Mouse (Mus musculus) MEL (cell line): Measurements from ENCODE around the gene Nmd3. TPM values are rescaled to one million over a fixed set of nuclear protein-coding genes. Genes with fewer than 3 reads are reported as not detected.

Experiments
- DNase-seq: peaks from one replicate; pipeline ENCODE4 v3.0.0; 2011; ENCODE audit warnings: low read depth, low spot score
- H3K27ac ChIP-seq: 2 replicates; pipeline ENCODE4 v1.5.1; 2012; ENCODE audit warnings: low read depth, mild to moderate bottlenecking, control low read depth, low read length, moderate library complexity; ENCODE audit not compliant: control insufficient read depth
- H3K27me3 ChIP-seq, 2 experiments: fragments of 150-350 bp in 1 of 2; sonication (generic) in 1 of 2; 2 replicates each; pipeline ENCODE4 v1.6.1; 2012; ENCODE audit warnings: low read length in 2 of 2, mild to moderate bottlenecking in 2 of 2, improper control_type of control experiment in 1 of 2, moderate library complexity in 1 of 2; ENCODE audit not compliant: insufficient read depth in 2 of 2, control insufficient read depth in 1 of 2
- H3K36me3 ChIP-seq, 2 experiments: 2 replicates each; pipeline ENCODE4 v1.6.1; 2012 to 2014; ENCODE audit warnings: low read length in 2 of 2, improper control_type of control experiment in 1 of 2, inconsistent platforms in 1 of 2, mild to moderate bottlenecking in 1 of 2; ENCODE audit not compliant: insufficient read depth in 2 of 2, control insufficient read depth in 1 of 2
- H3K4me1 ChIP-seq, 2 experiments: fragments of 150-350 bp in 1 of 2; sonication (generic) in 1 of 2; 2 replicates each; pipeline ENCODE4 v1.6.1; 2012; ENCODE audit warnings: low read length in 2 of 2, improper control_type of control experiment in 1 of 2, mild to moderate bottlenecking in 1 of 2; ENCODE audit not compliant: insufficient read depth in 2 of 2, control insufficient read depth in 1 of 2
- H3K4me3 ChIP-seq, 2 experiments: fragments of 150-350 bp in 1 of 2; sonication (generic) in 1 of 2; 2 replicates each; pipeline ENCODE4 v1.5.1; 2012; ENCODE audit warnings: low read depth in 2 of 2, low read length in 2 of 2, mild to moderate bottlenecking in 2 of 2, moderate library complexity in 2 of 2, control low read depth in 1 of 2, improper control_type of control experiment in 1 of 2; ENCODE audit not compliant: control insufficient read depth in 1 of 2, insufficient read depth in 1 of 2
- H3K79me2 ChIP-seq: 2 replicates; pipeline ENCODE4 v1.6.1; 2012; ENCODE audit warnings: mild to moderate bottlenecking, low read length, moderate library complexity; ENCODE audit not compliant: control insufficient read depth, poor library complexity, insufficient read depth
- H3K9ac ChIP-seq: 2 replicates; pipeline ENCODE4 v1.6.1; 2012; ENCODE audit warnings: low read depth, mild to moderate bottlenecking, control low read depth, low read length, moderate library complexity; ENCODE audit not compliant: control insufficient read depth, poor library complexity, severe bottlenecking
- H3K9me3 ChIP-seq: fragments of 150-350 bp; sonication (generic); replicated peaks from 2 replicates; pipeline ENCODE4 v1.6.1; 2012; ENCODE audit warnings: mild to moderate bottlenecking, low read length, improper control_type of control experiment, moderate library complexity; ENCODE audit not compliant: insufficient read depth
- CHD1 ChIP-seq: IDR thresholded peaks from 2 replicates; pipeline ENCODE4 v1.6.1; 2012; ENCODE audit warnings: low read depth, mild to moderate bottlenecking, inconsistent platforms, low read length, improper control_type of control experiment
- ELF1 ChIP-seq: IDR thresholded peaks from 2 replicates; pipeline ENCODE4 v1.6.1; 2014; ENCODE audit warnings: low read depth, mild to moderate bottlenecking, inconsistent platforms, low read length, improper control_type of control experiment, moderate library complexity
- EP300 ChIP-seq, 2 experiments: IDR thresholded peaks; 2 replicates each; pipeline ENCODE4 v1.6.1; 2011; ENCODE audit warnings: improper control_type of control experiment in 2 of 2, low read length in 2 of 2, low read depth in 1 of 2, mild to moderate bottlenecking in 1 of 2
- GABPA ChIP-seq: IDR thresholded peaks from 2 replicates; pipeline ENCODE4 v1.6.1; 2012; ENCODE audit warnings: low read depth, mild to moderate bottlenecking, inconsistent platforms, low read length, improper control_type of control experiment, moderate library complexity
- KAT2A ChIP-seq: conservative IDR thresholded peaks from 2 replicates; pipeline ENCODE4 v1.6.1; 2012; ENCODE audit warnings: low read depth, low read length, improper control_type of control experiment, inconsistent platforms
- MAZ ChIP-seq: IDR thresholded peaks from 2 replicates; pipeline ENCODE4 v1.6.1; 2012; ENCODE audit warnings: low read depth, mild to moderate bottlenecking, inconsistent platforms, low read length, improper control_type of control experiment
- NELFE ChIP-seq: IDR thresholded peaks from 2 replicates; pipeline ENCODE4 v1.6.1; 2011; ENCODE audit warnings: low read depth, low read length, improper control_type of control experiment
- RAD21 ChIP-seq: IDR thresholded peaks from 2 replicates; pipeline ENCODE4 v1.6.1; 2011; ENCODE audit warnings: mild to moderate bottlenecking, low read depth, low read length, improper control_type of control experiment
- SIN3A ChIP-seq: IDR thresholded peaks from 2 replicates; pipeline ENCODE4 v1.6.1; 2012; ENCODE audit warnings: low read length, improper control_type of control experiment, inconsistent platforms
- SMC3 ChIP-seq: IDR thresholded peaks from 2 replicates; pipeline ENCODE4 v1.6.1; 2011; ENCODE audit warnings: low read depth, low read length, improper control_type of control experiment
- USF1 ChIP-seq: IDR thresholded peaks from 2 replicates; pipeline ENCODE4 v1.6.1; 2014; ENCODE audit warnings: low read depth, mild to moderate bottlenecking, inconsistent platforms, low read length, improper control_type of control experiment, moderate library complexity
- USF2 ChIP-seq, 2 experiments: IDR thresholded peaks; 2 replicates each; pipeline ENCODE4 v1.6.1; 2011 to 2012; ENCODE audit warnings: improper control_type of control experiment in 2 of 2, low read length in 2 of 2, borderline replicate concordance in 1 of 2, inconsistent platforms in 1 of 2, low read depth in 1 of 2, mild to moderate bottlenecking in 1 of 2; ENCODE audit not compliant: insufficient read depth in 1 of 2
- ZC3H11A ChIP-seq: IDR thresholded peaks from 2 replicates; pipeline ENCODE4 v1.6.1; 2012; ENCODE audit warnings: low read depth, mild to moderate bottlenecking, inconsistent platforms, low read length, improper control_type of control experiment
- ZKSCAN1 ChIP-seq: IDR thresholded peaks from 2 replicates; pipeline ENCODE4 v1.6.1; 2012; ENCODE audit warnings: low read depth, mild to moderate bottlenecking, inconsistent platforms, low read length, improper control_type of control experiment, moderate library complexity
- polyA plus RNA-seq, 2 experiments: library from polyadenylated mRNA; stranded (reverse) in 1 of 2; unstranded in 1 of 2; fragments of >175 nt in 1 of 2; fragments of >200 nt in 1 of 2; gene quantifications; 2 replicates each; pipeline versions ENCODE4 v1.2.1 to v1.2.4; 2012; ENCODE audit warnings: low replicate concordance in 2 of 2, low read depth in 1 of 2; ENCODE audit not compliant: insufficient read length in 2 of 2, insufficient read depth in 1 of 2, missing spikeins in 1 of 2
- total RNA-seq: library from RNA; depleted of rRNA; stranded (reverse); fragments of 300-350 nt; gene quantifications from 2 replicates; pipeline ENCODE4 v1.2.3, GENCODE M21; 2012

The Nmd3 gene
- total and polyA plus RNA-seq, 3 experiments = 189 to 956 (median 218) TPM

DNA sequence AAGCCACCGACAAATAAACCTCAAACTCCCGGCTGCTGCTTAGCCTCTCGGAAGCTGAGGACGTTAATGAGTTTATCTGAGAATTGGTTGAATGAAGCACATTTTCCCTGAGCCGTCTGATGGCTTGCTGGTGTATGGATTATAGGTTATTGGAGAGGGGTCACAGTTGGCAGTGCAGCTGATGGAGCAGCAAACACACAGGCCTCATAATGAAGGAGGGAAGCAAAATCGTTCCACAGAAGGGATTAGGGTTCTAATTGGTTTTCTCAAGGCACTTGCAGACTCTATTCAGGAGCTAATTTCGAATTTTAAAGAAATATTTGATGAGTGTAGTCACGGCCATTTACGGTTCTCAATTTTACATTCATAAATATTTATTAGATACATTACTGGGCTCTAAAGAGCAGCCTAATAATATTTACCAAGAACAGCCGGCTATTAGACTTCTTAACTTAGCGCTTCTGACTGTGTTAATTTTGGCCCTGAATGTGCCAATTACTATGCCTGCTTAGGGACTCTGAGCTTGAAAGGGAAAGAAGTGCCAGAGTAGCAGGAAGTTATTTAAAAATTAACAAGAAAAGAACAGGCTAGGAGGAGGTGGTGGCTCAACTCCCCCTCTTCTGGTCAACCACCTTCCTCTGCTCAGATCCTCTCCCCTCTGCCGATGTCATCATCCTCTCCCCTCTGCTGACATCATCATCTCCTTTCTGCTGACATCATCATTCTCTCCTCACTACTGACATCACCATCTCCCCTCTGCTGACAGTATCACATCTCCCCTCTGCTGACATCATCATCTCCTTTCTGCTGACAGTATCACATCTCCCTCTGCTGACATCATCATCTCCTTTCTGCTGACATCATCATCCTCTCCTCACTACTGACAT, 12.5 kb upstream of the Nmd3 start:
- no peak for DNase-seq
- H3K4me1 ChIP-seq = no peaks in the 10 kb centered on the region
- H3K4me3 ChIP-seq = no peak overlapping the region
- no peak overlapping the region for H3K9ac ChIP-seq
- H3K36me3 ChIP-seq = no peaks in the 10 kb centered on the region
- no peaks in the 10 kb centered on the region for H3K9me3 ChIP-seq
- H3K27ac ChIP-seq = no peak overlapping the region
- H3K27me3 ChIP-seq = peaks cover 9 to 19% of the 10 kb centered on the region in 2 experiments
- TF ChIP-seq ZKSCAN1 = no peak
- no peaks in the 10 kb centered on the region for H3K79me2 ChIP-seq

DNA sequence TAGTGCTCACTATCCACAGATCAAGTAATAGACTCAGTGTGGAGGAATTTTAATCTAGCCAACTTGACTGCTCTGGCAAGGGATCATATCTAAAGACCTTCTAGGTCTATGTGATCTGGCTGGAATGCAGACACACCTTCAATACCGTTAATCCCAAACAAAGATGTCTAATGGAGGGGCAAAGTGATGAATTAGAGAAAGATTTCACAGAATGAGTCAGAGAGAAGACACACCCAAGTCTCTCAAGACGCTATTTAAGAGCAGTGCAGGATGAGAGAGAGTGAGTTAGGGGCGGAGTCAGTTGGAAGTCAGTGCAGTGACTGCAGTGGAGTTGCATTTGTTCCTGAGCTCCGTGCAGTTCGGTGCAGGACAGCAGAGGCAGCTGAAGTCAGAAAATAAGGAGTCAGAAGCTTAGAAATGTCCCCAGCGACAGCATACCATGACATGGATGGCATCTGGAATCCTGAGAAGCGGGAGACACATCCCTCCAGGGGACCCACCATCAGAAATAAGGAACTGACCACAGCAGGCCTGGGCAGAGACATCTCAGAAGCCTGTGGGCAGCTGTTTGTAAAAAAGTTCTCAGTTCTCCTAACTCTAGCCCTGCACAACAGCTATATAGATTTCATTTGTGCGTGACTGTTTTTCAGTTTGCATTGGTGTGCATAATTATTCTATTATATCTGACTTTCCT, 9.7 kb upstream of the Nmd3 start:
- DNase-seq = no peak
- H3K36me3 ChIP-seq = no peaks in the 10 kb centered on the region
- H3K9ac ChIP-seq = no peak overlapping the region
- no peaks in the 10 kb centered on the region for H3K9me3 ChIP-seq
- H3K4me3 ChIP-seq = no peak overlapping the region
- H3K27me3 ChIP-seq = peaks cover 13 to 20% of the 10 kb centered on the region in 2 experiments
- TF ChIP-seq CHD1 (no peak), SMC3 (no peak), SIN3A (no peak), USF2 (IDR thresholded peaks at IDR 0.05; ENCODE audit: borderline replicate concordance in 1 of 2, insufficient read depth in 1 of 2, low read depth in 1 of 2, low read length in 2 of 2) (no peak), ZC3H11A (no peak), EP300 (IDR thresholded peaks at IDR 0.05; ENCODE audit: low read depth in 1 of 2, low read length in 2 of 2) (no peak), ELF1 (no peak), RAD21 (no peak), MAZ (no peak), KAT2A (no peak)
- no peaks in the 10 kb centered on the region for H3K79me2 ChIP-seq
- H3K27ac ChIP-seq = no peak overlapping the region
- no peaks in the 10 kb centered on the region for H3K4me1 ChIP-seq

DNA sequence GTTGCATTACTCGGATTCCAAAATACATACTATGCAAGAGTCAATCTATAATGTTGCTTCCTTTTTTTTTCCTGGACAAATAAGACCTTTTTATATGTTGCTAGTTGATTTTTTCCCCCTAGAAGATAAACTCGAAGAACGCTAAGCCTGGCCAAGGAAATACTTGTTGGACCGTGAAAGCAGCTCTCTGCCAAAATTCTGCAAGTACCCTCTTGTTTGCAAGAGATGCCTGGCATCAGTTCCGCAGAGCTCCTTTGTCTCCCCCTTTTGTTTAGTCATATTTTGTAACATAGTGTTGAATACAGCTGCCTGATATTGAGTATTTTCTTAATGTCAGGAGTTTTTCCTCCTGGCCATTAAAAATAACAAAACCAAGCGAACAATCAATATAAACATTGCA, 4.3 kb upstream of the Nmd3 start:
- Histone ChIP-seq H3K9me3 (no peaks in the 10 kb centered on the region), H3K36me3 (no peaks in the 10 kb centered on the region), H3K4me1 (no peaks in the 10 kb centered on the region), H3K27ac (no peak overlapping the region), H3K79me2 (peaks cover 7% of the 10 kb centered on the region), H3K4me3 (no peak overlapping the region), H3K9ac (no peak overlapping the region), H3K27me3 (peaks cover 6 to 8% of the 10 kb centered on the region in 2 experiments)
- TF ChIP-seq NELFE (no peak), USF2 (IDR thresholded peaks at IDR 0.05; ENCODE audit: borderline replicate concordance in 1 of 2, insufficient read depth in 1 of 2, low read depth in 1 of 2, low read length in 2 of 2) (no peak), CHD1 (no peak), USF1 (no peak), GABPA (no peak), KAT2A (no peak)
- DNase-seq = no peak
